Mouse (Mus musculus) bone marrow, adult 2 months (tissue): Measurements from ENCODE around the gene Spryd4.

Source experiments
- CTCF ChIP-seq: fragments of 200-500 bp; IDR thresholded peaks from 2 replicates; pipeline ENCODE4 v1.5.1; 2011; ENCODE audit warnings: low read length, control low read depth; ENCODE audit not compliant: control insufficient read depth, insufficient read depth
- POLR2A ChIP-seq: fragments of 200-500 bp; IDR thresholded peaks from 2 replicates; pipeline ENCODE4 v1.6.1; 2011; ENCODE audit warnings: low read depth, mild to moderate bottlenecking, control low read depth, low read length, borderline replicate concordance; ENCODE audit not compliant: control insufficient read depth

- TF ChIP-seq POLR2A (no peak), CTCF (no peak)
Measured at GRCm38 (mm10) chr10:128253677-128254255, 42.2 kb upstream of the Spryd4 start, which contains the start of gene Apon.
